Mouse (Mus musculus): Measurements from ENCODE around the gene Mettl6.

DNA sequence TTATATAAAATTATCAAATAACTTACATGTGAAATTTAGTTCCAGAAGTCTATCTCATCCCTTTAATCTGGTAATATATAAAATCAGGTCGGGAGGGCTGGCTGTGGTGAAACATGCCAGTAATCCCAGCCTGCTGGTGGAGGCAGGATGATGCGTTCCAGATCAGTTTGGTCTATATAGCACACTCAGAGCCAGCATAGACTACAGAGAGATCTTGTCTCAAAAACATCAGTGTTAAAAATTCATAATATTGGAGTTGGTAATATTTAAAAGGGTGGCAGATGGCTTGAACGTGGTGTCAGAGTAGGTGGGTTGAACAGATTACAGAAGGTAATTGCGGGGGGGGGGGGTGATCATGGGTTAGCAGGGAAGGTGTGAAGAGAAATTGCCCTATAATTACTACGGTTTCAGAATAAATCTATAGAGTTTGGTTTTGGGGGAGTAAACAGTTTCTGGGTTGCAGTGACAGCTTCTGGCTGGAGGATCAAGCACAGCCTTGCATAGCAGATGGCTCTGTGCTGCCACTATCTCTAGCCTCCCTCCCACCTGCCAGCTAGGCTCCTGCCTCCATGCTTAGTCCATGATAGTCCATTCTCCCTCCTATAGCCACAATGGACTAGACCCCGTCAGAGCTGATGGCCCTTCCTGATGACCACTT lies 38.6 kb downstream of the Mettl6 start:
- no peak for TF ChIP-seq TAL1 (IDR thresholded peaks at IDR 0.05; ENCODE audit: low read length)
- TF ChIP-seq GATA1 (IDR thresholded peaks at IDR 0.05; ENCODE audit: low read length) = no peak
